Mouse (Mus musculus): ENCODE data around the gene Icam1.

Icam1 gene

GRCm38 (mm10) chr9:21067006-21067684 lies 51.4 kb downstream of the Icam1 start, which contains the start of gene Zglp1:
TSS of gene Zglp1 (minus strand) at chr9:21067093.
- DNase-seq: no peak

GRCm38 (mm10) chr9:21072641-21073040 lies 56.9 kb downstream of the Icam1 start:
- DNase-seq: no peak

- DNase-seq: peak; percentile 87
Measured at GRCm38 (mm10) chr9:21073044-21073840, 57.5 kb downstream of the Icam1 start, which contains the start of the genes Gm49373 and Fdx1l. TSS of gene Gm49373 (minus strand) at chr9:21073096. TSS of gene Fdx1l (minus strand) at chr9:21073614.

GRCm38 (mm10) chr9:21074173-21074572 lies 58.4 kb downstream of the Icam1 start:
- DNase-seq: no peak

- DNase-seq: no peak
Measured at GRCm38 (mm10) chr9:21075625-21076024, 59.8 kb downstream of the Icam1 start.

Data from liver (tissue).